ENCODE assay signal across 14 mouse cellular contexts in the genomic region with DNA sequence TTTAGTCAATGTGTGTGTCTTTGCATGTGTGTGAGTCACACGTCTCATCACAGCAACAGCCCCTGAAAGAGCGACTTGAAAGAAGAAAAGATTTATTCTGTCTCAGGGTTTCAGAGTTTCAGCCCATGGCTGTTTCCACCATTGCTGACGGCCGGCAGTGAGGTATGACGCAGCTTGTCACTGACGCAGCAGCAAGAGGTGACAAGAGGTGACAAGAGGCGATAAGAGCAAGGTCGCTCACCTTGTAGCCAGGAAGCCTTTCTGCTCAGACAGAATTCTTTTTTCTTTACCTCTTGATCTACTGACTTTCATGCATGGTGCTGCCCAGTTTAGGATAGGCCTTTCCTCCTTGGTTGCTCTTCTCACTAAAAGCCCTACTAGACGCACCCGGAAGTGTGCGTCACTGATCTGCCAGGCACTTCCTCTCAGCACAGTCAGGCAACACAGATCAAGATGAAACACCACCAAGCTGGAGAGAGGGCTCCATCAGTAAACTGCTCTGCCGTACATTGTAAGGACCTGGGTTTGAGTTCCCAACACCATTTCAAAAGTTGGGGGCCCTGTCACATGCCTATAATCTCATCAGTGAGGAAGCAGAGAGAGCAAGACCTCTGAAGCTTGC.
"Had no signal": no experiment of that assay in that cellular context is flagged by ENCODE, and none has a peak within 500 bp of the region (broad histone marks: within the 10 kb centered on the region; RNA-seq: fewer than 3 reads in every experiment).

No protein-coding gene starts in this region.

- H3K4me3 ChIP-seq: limb, embryonic 15.5 days; myocyte; neural tube, embryonic 15.5 days had no signal

- DNase-seq: kidney, adult 9 months; kidney, postnatal 36 days; layer of hippocampus, adult 9-11 months; layer of hippocampus, postnatal 36 days; lung, adult 18-20 months; midbrain, embryonic 14.5 days; retina, postnatal 1 day; right cerebral cortex, postnatal 14 days; thymus, postnatal 36 days had no signal

- H3K4me2 ChIP-seq: limb, embryonic 15.5 days; neural tube, embryonic 15.5 days had no signal

- H3K9me3 ChIP-seq: limb, embryonic 15.5 days; neural tube, embryonic 15.5 days had no signal

- H3K9ac ChIP-seq: limb, embryonic 15.5 days; liver, embryonic 14.5 days; neural tube, embryonic 15.5 days had no signal

- H3K36me3 ChIP-seq: limb, embryonic 15.5 days; neural tube, embryonic 15.5 days had no signal

- H3K27ac ChIP-seq: kidney, postnatal 0 days; limb, embryonic 15.5 days; liver, embryonic 14.5 days; neural tube, embryonic 15.5 days had no signal

- H3K27me3 ChIP-seq: limb, embryonic 15.5 days; neural tube, embryonic 15.5 days had no signal
